Mouse (Mus musculus) c-Kit-positive CD71-positive TER-119-negative erythroid progenitor cells, embryonic 14.5 days (primary cell): ENCODE results near the gene Pla2g4e.

ENCODE experiments used
- DNase-seq: peaks from one replicate; pipeline ENCODE4 v3.0.0-alpha.2; 2013; ENCODE audit warnings: low read depth

The Pla2g4e gene

DNA sequence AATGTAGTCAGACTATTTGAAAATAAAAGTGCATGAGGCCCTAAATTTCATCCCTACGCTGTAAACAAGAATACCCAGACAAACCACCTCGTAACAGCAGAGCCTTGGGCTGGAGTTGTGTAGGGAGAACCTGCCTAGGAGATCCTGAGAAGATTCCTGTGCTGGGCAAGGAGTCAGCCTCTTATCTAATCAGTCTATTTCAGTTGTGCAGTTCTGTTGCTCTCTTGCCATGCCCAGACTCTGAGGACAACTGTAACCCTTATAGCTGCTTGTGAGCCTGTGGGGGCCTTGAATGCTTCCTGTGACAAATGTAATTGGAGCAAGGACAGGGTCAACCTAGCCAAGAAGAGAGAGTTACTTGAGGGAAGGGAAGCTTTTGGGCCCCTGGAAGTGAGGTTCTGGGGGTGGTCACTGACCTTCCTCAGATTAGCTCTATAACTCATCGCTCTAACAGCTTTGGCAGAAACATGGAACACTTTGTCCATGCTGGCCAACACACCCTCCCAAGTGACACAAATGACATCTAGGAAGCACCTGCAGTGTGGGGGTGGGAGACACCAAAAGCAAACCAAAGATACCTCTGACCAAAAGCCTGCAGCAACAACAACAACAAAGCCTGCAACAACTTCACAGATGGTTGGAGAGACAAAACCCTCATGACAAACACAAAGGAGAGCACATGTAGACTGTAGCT is 9.0 kb downstream of the Pla2g4e start:
- no peak for DNase-seq

DNA sequence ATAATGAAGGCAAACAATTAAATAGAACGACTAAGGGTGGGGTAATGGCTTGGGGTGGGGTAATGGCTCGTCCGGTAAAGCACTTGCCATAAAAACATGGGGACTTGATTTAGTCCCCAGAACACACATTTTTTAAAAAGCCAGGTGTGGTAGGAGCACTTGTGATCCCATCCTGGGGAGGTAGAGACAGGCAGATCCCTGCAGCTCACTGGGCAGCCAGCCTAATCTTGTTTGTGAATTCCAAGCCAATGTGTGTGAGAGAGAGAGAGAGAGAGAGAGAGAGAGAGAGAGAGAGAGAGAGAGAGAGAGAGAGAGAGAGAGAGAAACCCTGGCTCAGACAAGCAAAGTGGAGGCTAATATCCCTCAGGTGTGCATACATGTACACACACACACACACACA is 9.8 kb downstream of the Pla2g4e start:
- no peak for DNase-seq

DNA sequence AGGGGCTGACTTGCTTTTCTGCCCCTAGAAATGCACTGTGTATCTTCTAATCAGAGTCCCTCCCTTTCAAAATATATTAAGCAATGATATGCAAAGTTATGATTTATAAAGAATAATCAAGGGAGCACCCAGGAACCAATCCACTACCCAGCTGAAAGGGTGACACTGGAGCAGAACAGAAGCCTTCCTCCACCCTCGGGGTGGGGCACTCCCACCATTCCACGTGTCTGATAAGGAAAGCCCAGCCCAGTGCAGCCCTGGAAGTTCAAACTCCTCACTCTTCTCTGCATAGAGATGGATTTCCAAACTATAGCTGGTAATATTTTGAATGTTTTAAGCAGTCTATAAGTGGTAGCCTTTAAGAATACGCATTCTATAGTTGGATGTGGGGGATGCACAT is 13.5 kb downstream of the Pla2g4e start:
- no peak for DNase-seq

DNA sequence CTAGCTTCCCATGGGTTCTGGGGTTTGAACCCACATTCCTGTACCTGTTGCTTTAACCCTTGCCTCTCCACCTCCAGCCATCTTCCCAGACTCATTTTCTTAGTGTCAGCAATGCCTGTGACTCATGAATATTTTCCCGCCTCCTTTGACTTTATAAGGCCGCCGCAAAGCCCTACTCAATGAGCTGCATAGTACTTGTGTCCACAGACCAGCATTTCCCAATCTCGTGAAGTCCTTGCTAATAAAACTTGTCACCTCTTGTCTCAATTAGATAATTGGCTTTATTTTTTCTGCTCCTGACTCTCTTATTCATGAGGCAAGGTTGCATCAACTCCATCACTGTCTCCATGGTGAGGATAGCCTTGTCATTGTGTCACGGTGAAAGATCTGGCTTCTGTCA is 30.5 kb downstream of the Pla2g4e start:
- DNase-seq = no peak

DNA sequence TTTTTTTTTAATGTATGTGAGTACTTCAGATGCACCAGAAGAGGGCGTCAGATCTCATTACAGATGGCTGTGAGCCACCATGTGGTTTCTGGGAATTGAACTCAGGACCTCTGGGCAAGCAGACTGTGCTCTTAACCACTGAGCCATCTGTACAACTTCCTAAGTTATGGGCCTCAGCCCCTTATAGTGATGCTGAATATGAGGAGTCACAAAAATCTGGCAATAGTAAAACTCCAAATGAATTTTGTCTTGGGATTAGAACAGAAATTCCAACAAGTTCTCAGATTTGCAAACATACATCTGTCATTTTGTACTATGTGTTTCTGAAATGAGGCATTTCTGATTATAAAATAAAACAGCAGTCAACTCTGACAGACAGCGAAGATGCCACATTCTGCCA is 33.7 kb downstream of the Pla2g4e start:
- no peak for DNase-seq

DNA sequence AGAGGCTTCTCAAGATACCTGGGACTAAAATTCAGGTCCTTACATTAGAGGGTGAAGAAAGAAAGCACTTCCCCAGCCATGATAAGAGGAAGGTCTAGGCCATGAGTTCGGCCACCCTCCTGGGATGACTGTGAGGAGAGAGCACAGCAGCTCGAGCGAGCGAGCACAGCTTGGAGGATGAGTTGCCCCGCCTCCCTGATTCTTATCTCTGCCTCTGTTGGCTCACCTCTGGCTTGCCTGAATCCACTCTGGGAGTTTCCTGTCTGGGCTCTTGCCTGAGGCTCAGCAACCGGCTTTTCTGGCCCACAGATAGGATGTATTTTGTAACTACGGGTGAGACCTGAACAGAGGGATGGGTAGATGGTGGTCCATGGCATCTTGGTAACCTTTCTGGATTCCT is 37.2 kb downstream of the Pla2g4e start:
- no peak for DNase-seq

DNA sequence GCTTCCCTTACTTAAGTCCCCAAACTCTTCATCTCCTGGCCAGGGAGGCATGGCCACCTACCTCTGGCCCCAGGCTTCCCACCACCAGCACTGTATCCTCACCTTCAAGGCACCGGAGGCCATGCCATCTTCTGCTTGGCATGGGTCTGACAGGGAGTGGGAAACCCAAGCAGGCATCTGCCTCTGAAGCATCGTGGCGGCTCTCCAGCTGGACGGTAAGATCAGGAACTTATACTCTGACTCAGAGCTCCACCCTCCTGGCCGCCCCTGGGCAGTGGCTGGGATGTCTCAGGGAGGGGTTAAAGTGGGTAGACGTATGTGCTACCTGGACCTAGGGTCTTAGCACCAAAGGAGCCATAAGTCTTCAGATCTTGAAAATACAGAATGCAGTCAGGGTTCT is 38.1 kb downstream of the Pla2g4e start:
- DNase-seq = no peak

DNA sequence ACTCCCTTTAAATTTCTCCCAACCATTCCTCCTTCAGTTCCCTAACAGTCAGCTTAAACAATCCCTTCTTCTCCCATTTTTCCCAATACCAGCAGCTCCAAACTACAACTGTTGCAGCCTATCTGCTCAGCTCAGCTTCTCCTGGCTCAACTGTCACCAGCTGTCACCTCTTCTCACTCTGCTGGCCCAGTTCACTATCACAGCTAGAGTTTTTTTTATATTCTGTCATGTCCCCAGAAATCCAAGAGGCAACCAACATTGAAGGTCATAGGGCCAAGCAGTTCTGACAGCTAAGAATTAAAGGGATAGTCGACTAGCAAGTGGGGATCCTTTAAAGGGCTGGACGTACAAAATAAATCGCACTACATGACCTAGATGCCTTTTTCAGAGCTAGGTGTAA is 41.4 kb downstream of the Pla2g4e start:
- DNase-seq = no peak

DNA sequence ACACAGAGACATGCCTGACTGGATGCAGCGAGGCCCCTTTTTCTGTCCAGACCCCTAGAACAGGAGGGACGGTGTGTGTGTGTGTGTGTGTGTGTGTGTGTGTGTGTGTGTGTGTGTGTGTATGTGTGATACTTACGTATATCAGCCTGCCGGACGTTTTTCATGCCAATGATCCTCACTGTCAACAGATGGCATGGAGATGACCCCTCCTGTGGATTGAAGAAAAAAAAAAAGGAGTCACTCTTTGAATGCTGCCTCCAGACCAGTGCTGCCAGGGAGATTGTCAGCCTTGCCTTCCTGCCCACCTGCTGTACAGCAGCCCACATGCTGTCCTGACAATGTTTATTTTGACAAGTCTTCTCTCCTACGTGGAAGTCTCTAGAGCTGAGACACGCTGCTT is 45.1 kb downstream of the Pla2g4e start:
- DNase-seq = no peak

DNA sequence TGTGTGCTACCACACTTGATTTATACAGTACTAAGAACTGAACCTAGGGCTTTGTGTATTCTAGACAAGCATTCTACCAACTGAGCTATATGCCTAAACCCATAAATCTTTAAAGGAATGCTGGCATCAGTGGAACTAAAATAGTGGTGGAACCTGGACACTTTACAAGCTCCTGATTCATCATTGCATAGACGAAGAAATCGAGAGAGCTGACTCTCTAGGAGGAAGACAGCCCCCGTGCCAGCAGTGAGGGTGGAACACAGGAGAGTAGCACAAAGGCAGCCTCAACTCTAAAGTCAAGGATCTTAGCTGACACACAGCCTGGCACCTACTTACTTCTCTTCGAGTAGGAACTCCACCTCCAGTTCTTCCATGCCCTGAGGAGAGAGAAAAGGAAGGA is 57.0 kb downstream of the Pla2g4e start:
- no peak for DNase-seq

DNA sequence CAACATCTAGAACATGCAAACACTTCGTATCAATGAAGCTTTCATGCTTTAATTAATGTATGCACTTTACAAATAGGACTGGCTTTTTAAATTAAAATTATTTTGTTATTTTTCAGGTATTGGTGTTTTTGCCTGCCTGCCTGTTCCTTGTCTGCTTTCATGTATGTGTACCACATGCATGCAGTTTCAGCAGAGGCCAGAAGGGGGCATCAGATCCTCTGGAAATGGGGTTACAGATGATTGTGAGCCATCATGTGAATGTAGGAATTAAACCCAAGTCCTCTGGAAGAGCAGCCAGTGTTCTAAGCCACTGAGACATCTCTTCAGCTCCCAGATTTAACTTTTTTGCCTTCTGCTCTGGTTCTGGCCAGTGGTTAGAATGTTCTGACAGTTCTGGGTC is 57.6 kb downstream of the Pla2g4e start:
- DNase-seq = no peak

DNA sequence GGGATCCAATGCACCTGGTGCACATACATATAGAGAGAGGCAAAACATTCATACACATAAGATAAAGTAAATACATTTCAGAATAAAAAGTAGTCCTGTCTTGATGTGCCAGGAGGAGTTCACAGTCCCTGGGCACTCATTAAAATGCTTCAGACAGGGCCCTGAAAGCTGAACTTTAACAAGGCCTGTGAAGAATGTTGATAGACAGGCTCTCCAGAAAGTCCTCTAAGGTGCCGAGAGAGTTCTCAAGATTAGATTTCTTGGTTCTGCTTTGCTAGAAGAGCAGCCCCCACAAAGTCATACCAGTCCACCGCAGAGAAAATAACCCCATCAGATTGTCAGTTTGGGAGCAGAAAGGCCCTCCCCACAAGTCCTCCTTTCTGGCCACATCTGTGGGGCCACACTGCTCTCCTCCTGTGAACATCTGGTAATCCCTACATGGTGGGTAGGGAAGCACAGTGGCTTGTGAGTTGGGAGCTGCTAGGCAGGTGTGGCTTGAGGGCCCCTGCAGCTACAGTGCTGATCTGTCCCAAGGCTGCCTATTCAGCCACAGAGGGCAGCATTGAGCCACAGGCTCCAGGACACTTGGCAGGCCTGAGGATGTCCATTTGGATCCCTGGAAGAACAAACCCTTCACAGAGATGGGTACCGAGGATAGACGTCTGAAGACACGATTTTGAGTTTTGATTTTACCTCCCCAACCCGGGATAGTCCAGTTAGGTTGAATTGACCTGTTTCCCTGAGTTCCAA is 59.4 kb downstream of the Pla2g4e start:
- no peak for DNase-seq

DNA sequence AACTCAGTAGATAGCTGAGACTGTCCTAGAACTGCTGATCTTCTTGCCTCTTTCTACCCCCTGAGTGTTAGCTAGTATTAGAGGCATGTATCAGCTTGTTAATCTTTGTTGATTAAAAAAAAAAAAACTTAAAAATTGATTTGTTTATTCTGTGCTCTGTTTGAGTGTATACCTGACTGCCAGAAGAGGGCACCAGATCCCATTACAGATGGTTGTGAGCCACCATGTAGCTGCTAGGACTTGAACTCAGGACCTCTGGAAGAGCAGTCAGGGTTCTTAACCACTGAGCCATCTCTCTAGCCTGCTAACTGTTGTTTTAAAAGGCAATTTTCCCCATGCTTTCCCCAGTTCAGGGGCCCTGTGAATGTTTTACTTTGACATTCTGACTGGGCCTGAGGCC is 66.2 kb downstream of the Pla2g4e start:
- DNase-seq = no peak

DNA sequence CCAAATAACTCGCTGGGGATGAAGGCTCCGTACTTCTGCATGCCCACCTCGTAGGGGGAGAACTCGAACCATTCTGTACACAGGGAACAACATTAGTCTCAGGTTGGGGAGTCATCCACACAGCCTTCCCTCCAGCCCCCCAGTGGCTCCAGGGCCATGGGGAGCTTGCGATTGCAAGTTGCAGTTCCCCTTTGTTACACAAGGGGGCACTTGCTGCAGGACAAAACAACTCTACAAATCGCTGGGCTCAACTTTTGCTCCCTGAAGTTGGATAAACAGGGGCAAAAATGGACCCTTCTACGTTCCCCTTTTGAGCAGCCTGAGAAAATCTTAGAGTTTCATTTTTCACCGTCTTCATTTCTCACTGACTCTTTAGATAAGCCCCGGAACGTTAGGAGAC is 71.4 kb downstream of the Pla2g4e start:
- DNase-seq = no peak

DNA sequence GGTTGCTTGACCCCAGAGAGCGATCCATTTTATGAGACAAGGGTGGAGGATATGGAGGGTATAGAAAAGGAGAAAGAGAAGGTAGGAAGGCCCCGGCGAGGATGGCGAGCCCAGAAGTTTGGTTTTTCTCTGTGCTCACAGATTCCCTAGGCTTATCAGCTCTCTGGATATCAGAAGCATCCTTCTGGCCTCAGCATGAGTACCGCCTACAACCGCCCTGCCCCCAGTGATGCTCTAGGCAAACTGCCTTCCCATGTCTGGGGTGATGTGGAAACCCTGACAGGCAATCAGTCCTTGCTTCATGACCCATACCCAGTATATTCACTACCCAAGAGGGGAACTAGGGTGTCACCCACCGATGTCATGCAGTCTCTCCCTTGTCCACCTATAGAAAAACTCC is 73.8 kb downstream of the Pla2g4e start:
- DNase-seq = no peak

DNA sequence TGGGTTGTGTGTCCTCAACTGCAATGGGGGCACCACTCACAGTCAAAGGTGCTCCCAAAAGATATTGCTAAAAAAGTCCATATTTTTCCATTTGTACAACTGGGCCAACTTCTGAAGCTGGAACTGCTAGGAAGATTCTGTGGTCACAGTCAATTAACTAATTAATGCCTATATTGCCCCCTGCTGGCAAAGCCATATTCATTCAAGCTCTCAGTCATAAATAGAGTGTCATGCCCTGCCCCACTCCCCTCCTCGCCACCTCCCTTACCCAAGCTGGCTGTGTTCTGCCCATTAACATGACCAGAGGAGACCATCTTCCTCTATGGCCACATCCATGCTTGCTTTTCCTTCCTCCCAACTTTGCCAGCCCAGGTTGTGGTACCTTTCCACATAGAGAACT is 74.4 kb downstream of the Pla2g4e start:
- peak; percentile 44 for DNase-seq

DNA sequence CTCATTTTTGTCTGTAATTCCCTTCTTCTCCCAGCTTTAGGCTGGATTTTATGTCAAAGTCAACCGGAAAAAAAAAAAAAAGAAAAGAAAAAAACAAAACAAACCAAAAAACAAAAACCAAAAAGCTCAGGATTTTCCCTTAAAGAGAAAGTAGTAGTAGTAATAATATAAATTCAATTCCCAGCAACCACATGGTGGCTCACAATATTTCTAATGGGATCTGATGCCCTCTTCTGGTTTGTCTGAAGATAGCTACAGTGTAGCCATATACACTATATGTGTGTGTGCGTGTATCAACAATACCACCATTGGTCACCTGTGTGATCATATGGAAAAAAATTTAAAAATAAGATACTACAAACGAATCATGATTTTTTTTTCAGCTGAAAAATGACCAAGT is 75.8 kb downstream of the Pla2g4e start:
- DNase-seq = no peak

DNA sequence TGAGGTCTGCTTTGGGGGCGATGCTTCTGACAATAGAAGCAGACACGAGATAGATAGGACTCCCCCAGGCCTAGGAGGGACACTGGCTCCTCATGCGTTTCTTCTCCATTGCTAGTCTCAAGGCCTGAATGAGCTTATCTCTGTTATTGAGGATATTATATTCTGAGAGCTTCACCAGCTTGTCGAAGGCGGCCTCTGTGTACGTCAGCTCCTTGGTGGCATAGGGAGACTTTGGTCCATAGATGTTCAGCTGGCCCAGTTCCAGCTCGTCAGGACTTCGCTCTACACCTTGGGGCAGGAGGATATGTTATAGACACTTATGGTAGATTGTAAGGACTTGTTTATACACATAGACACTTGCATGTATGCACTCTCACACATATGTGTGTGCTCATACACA is 77.4 kb downstream of the Pla2g4e start:
- DNase-seq = no peak

DNA sequence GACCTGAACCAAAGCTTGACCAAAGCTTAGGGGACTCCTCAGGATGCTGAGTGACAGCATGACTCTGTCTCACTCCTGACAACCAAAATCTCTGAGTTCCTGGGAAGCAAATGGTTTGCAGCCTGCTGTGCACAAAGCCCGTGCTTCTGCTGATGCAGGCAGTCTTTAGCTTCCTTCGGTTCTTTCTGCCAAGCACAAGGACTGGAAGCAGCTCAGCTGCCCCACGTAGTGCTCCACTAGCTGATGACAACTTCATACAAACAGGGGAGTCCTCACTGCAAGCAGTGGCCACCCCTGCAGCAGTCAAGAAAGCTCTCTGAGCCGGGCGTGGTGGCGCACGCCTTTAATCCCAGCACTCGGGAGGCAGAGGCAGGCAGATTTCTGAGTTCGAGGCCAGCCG is 79.7 kb downstream of the Pla2g4e start:
- no peak for DNase-seq

DNA sequence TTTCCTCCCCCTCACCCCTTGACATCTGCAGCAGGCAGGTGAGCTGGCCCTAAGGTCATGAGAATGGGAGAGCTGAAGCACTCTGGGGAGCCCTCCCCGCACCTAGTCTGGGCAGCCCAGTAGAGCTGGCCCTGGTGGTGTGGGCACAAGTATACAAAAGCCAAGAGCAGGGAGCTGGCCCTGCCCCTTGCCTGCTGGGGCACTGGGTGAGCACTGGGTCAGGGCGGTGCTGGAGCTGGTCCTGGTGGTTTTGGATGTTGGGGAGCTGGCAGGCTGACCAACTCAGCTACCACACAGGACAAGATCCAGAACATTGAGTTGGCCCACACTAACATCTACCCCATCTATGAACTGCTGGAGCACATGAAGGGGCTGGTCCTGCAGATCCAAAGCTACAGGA is 85.7 kb downstream of the Pla2g4e start:
- DNase-seq = no peak

DNA sequence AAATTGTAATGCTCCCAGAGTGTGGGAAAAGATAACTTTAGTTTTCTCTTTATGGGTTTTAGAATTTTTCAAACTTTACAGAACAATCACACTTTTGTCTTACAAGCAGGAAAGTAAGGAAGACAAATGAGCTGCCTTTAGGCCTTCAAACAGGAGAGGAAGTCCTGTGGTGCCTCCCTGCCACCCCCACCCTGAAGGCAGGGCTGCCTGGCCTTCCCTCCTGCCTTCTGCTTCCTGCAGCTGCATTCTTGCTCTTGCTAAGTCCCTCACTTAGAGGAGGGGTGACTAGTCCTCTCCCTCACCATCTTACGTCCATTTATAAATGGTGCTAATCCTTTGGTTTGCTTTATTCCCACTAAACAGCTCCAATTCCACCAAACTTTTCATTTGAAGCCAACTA is 86.3 kb downstream of the Pla2g4e start:
- DNase-seq = no peak

DNA sequence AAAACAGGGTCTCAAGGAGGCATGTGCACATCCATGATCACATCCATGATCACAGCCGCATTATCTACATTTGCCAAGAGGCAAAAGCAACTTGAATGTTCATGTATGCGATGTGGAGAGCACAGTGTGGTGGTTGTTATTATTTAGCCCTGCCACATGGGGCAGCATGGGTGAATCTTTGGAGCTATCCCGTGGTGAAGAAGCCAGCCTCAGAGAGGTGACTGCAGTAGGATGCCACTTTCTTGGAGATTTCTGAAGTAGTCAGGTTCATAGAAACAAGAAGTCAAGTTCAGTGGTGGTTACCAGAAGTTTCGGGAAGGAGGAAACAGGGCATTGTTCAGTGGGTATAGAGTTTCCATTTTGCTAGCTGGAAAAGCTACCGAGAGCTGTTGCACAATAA is 87.1 kb downstream of the Pla2g4e start:
- no peak for DNase-seq

DNA sequence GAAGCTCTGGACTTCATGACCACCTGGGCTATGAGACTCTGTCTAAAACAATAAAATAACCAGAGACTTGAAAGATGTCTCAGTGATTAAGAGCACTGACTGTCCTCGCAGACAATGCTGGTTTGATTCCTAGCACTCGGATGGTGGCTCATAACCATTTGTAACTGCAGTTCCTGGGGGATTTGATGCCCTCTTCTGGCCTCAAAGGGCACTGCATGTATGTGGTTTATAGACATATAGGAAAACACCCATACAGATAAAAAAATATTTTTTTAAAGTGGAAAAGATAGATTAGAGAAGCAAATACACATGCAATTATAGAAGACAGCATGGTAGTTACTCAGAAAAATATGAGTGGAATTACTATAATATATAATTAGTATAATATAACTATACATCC is 87.5 kb downstream of the Pla2g4e start:
- DNase-seq = no peak

DNA sequence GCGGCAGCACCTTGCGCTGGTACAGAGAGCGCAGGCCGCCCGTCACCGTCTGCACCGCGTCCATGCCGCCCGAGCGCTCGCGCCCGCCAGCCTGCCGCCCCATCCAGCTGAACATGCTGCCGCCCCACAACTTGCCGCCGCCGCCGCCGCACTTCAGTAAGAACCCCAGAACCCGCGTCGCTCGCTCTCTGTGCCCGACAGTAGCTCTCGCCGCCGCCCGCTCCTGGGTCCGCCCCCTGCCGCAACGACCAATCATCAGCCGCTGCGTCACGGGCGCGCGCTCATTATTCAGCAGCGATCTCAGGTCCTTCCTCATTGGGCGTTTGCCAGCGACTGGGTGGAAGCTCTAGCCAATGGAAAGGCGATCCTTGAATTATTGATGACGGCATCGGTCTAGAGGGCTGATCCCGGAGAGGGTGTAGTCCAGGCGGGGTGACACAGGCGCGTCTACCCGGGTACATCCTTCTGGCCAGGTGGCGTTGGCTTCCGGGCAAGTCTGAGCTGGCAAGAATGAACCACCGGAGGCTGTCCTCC is 90.7 kb downstream of the Pla2g4e start, which contains the start of gene Ehd4:
Gene Ehd4 (minus strand): TSS at position 246 of the 534 bp plus-strand sequence.
- peak; percentile 97 for DNase-seq
